Mouse (Mus musculus) T-helper 17 cell (primary cell): ENCODE data around the gene Ehd4.

Experiments
- in situ Hi-C, 2 experiments: fragments of 300-600 bp; cut with MboI, MseI; formaldehyde crosslinking; loops; 1 replicate in 1 of 2; 2 replicates in 1 of 2; pipeline ENCODE4 v1.15.1; 2025; ENCODE audit warnings: high pct_unique_total_duplicates in 2 of 2

The Ehd4 gene

DNA sequence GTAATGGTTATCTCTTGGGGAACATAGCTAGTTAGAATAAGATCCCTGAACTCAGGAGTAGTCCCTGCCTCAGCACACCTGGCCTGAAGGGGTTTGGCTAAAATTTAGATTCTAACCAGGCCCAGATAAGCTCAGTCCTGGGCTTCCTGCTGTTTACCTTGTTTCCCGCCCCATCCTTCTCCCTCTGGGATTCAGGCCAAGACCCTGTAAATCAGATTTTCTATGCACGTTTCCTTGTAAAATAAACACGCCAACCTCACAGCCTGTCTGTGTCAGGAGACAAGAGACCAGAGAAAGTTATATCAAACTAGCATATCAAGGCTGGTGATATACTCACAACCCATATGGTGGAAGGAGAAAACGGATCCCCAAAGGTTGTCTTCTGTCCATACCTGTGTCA, 42.8 kb downstream of the Ehd4 start:
- in situ Hi-C loops = loop anchor here in 1 of 2 experiments (10.0 kb wide), 1 partner anchor 53 kb away; no protein-coding TSS in a partner anchor

DNA sequence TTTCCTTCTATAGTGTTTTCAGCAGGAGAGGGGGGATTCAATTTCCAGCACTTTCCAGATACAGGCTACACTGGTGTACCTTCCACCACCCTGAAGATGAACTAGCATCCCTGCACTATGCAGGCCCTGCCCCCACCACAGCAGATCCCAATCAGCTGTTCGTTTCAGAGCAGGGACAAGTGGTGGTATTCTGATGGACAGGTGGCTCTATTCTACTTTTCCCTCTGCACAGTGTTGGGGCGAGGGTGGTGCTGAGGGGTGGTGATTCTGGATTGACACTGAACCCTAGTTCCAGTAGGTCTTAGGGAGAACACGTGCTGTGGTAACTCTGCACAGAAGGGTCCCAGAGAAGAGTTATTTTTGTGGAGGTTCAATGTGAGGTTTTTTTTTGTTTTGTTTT, 43.2 kb downstream of the Ehd4 start:
- in situ Hi-C loops = loop anchor here in 1 of 2 experiments (10.0 kb wide), 1 partner anchor 54 kb away; no protein-coding TSS in a partner anchor

DNA sequence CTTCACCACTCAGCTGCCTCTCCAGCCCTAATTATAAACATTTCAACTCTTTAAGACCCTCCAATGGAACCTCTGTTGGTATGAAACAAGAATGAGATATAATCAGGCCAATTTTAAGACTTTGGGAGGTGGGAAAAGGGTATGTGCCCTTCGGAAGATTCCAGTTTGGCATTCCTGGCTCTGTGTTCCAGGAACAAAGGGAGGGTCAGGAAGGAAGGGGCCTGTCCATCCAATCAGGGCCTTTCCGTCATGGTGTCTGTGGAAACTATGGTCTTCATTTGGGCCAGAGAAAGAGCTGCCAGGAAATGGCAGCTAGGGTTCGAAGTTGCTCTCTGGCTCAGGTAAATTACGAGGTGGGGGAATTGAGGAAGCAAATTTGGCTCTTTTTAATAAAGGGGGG, 46.3 kb downstream of the Ehd4 start:
- in situ Hi-C loops = no loop called here

DNA sequence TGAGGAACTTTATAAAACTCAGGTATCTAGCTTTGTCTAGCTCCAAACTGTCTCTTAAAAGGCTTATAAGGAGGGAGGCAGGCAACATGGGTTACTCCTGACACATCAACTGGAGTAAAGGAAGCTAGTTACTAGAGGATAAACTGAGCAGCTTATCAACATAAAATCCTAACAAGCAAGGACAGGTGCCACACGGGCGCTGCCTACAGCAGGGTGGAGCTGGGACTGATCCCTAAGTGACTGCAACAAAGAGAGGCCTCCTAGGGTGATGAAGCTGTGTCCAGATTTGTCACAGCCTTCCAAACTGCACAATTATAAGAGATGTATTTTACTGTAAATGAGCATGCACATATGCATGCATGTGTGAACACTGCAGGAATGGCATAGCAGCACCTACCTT, 47.0 kb downstream of the Ehd4 start:
- in situ Hi-C loops = no loop called here

DNA sequence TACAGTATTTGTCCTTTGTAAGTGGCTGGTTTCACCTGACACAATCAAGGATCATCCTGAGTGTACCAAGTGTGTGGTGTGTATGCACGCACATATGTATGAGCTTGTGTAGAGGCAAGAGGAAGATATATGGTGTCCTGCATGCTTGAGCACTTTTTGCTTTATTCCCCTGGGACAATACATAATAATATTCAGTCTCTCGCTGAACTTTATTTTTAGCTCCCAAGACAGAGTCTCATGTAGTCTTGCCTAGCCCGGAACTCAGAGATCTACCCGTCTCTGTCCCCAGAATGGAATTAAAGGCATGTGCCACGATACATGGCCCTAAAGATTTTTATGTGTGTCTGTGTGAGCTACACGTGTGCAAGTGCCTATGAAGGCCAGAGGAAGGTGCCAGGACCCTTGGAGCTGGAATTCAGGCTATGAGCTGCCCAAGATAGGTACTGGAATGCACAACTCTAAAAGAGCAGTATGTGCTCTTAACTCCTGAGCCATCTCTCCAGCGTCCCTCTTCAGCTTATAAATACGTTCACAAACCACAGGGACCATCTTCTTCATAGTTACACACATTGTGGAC, 47.9 kb downstream of the Ehd4 start:
- in situ Hi-C loops = no loop called here

DNA sequence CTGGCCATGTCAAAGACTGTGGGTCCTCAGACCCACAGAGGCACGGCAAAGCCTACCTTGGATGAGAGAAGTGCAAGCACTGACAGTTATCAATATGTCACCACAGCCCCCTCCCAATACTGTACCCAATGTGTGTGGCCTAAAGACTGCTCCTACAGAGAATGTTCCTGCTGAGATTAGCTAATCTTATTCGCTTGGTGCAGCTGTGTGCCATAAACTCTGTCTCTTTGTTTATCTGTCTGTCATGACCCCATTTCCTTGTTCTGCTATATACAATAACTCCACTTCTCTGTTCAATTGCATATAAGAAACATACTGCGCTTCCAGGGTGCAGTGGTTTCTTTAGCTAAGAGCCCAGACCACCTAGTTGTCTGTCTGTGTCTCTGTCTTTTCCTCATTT, 48.5 kb downstream of the Ehd4 start:
- in situ Hi-C loops = no loop called here

DNA sequence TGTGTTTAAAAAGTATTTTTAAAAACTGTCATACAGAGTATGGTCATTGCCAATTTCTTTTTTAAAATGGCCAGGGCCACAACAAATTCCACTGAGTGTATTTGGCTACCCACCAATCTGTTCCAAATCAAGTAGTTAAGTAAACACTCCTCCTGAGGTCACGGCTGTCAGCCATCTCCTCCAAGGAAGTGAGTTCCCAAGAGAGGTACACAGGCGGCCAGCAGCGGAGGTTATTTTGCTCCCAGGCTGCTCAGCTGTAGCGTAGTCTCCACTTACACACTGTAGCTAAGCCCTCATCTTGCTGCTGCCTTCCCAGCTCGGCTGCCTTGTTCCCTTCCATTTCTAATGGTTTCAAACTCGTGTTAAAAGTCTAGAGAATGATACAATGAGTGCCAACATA, 51.5 kb downstream of the Ehd4 start:
- in situ Hi-C loops = no loop called here

DNA sequence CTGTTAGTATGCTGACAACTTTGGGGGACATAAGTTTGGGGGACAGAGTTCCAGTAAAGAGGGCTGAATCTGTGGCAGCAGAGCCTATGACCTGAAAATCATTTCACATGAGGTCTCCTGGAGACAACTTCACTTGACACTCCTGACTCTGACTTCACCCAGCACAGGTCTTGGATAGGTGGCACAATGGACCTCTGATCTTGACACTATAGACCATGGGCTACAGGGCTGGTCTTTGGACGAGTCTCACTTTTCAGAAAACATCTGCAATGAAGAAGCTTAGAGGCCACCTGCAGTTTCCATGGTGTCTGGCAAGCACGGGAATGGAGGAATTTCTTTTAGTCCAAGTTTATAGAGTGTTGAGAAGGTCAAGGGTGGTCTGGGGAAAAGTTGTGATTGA, 52.0 kb downstream of the Ehd4 start:
- in situ Hi-C loops = no loop called here

DNA sequence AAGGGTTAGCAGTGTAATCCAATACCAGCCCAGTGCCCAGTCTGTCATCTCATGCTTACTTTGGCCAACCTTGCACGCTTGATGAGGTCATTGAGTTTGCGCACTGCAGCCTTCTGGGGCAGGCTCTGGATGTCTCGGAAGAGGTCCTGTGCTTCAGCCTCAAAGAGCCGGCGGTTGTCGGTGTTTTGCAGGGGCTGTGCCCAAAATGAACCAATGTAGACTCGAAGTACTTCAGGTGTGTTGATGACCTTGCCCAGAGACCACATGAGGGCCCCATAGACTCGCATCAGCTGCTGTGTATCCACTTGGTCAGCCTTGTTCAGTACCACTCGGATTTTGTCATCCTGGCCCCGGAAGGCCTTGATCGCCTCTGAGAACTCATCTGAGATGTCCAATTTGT, 52.4 kb downstream of the Ehd4 start:
- in situ Hi-C loops = no loop called here

DNA sequence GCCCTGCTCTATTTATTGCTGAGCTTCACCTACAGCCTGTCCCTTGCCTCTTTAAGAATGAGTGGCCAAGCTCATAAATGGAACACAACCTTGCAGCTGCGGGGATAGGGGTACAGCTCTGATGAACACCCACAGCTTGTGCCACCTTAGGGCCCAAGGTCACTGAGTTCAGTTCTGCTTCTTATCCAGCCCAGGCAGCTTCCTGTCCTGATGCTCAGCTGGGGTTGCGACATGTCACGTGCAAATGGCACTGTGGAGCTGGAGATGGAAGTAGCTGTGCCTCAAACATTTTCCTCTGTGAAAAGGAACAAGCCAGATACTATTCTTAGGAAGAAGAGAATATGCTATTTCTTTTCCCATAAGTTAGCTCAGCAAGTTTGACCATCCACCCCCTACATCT, 54.5 kb downstream of the Ehd4 start:
- in situ Hi-C loops = no loop called here

DNA sequence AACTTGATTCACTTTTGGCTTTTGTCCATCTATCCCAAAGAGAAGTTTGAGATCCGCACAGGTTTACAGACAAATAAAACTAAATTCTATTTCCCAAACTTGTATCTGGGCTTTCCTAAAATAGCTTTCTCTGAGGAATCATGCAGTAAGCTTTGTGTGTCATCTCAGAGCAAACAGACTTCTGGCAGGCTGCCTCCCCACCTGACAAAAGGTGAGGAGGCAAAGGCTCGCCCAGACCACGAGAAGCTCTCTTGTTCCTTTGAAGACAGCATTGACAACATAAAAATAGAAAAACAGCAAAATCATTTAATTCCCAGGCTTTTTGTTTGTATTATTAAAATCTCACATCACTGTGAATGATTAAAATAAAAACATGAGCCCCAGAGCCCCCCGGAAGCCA, 55.1 kb downstream of the Ehd4 start:
- in situ Hi-C loops = no loop called here

DNA sequence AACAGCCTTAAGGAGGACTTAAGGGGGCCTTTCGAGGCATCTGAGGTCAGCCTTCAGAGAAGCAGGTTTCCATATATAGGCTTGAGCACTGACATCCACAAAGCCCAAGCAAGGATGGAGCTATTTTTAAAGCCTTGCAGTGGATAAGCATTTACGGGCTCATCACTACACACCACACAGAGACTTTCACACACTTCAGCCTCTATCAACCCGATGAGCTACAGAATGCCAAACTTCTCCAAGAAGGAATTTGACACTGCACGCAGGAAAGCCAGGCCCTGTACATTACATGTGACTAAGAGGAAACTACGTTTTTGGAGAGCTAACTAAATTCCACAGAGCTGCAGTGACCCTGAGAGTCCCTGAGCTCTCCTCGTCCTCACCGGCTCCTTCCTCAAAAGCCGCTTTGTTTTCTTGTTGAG, 55.6 kb downstream of the Ehd4 start:
- in situ Hi-C loops = no loop called here

DNA sequence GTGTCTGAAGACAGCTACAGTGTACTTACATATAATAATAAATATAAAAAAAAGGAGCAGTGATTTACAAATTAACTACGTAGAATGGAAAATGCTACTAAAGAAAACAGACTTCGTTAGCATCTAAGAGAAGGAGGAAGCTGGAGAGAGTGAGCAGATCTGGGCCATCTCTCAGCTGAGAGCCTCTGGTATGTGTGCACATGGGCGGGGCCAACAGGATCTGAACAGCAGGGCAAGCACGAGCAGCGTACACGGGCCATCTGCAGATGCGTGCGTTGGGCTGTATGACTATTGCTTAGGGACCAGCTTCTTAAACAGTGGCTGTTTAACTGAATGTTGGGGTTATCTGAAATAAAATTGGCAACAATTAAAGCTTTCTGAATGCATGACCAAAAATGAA, 56.5 kb downstream of the Ehd4 start:
- in situ Hi-C loops = no loop called here

DNA sequence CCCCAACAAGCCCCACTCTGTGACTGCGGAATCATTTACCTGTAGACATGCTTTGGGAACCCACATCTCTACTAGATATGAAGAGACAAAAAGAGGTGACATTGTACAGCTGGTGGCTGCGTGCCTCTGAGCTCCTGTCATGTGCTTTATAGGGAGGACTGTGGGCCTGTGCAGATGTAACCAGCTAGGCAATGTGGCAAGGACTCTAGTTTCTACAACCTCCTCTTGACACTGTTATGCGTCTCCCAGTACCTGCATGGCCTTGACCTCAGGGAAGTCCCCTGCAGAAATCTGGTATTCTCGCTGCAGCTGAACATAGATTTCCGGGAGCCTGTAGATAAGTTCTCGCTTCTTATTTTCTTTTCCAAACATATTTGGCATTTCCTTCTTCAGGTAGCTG, 57.7 kb downstream of the Ehd4 start:
- in situ Hi-C loops = no loop called here

DNA sequence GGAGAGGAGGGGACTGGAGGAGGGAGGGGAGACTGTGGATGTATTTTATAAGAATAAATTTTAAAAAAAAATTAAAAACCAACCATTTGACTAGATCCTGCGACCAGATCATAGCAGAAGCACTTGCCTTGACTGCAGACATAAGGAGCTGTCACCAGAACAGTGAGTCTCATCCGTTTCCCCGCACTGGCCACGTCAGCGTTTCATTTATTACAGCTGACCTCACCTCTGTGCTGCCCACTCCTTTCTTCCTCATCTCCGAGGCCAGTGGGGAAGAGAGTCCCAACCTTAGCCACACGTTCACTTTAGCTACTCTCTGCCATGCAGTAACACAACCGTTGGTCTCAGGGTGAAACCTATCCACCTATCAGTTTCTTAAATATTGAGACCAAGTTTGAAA, 58.2 kb downstream of the Ehd4 start:
- in situ Hi-C loops = no loop called here

DNA sequence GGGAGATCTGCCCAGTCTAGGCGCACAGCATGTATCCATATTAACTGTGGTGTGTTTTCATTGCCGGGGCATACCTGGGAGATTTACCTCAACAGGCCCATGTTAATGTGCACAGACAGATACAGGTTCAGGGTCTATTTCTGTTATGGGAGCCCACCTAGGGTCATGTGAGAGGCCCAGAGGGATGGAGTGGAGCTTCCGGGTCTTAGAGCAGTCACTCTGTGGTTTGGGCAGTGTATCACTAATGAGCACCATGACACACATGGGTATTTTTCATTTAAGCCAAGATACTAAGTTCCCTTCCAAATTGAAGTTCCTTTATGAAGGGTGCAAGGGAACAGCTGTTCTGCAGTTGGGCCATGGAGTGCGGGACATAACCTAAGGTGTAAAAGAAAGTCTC, 59.2 kb downstream of the Ehd4 start:
- in situ Hi-C loops = no loop called here

DNA sequence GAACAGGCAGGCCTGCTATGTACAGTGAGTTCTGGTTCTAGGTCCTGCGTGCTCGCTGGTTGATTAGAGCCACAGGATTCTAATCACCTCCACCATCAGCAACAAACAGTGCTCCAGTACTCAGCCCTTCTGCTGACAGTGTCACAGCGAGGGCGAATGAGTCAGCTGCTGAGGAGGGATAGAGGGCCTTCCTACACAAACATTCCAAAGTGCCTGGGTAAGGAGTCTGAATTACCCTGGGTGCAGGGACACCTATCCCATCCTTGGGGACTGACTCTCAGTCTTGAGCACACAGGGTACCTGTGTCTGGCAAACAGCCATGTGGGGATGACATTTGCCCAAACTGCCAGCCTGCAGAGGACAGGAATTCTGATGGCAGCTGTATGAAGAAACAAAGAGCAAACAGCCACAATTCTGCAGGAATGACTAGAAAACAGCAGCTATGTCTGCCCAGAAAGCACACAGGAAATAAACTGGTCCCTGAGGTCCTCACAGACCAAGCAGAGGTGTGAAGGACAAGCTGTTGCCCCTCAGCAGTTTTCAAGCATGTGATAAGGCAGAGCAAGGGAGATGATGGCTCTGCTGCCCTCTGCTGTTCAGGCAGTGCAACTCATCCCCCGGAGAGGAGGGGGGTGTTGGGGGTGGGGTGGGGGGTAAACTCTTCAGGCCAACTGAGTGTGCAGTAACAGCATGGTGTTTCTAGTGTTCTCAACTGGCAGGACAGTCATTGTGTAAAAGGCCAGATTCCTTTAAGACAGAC, 60.6 kb downstream of the Ehd4 start:
- in situ Hi-C loops = no loop called here

DNA sequence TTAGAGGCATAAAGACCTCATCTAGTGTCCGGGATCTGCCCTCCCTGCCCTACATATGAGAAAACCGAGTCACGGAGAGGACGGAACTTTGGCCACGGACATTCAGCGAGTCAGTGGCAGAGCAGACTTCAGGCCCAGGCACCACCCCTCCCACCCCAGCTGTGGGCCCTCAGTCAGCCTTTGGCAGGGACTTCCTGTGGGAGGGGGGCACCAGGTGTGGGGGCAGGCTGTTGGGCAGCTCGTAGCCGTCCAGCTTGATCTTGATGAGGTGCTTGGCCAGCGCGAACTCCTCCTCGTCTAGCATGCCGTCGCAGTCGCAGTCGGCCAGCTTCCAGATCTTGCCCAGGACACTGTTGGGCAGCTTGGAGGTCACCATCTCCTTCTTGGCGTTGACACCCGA, 63.4 kb downstream of the Ehd4 start:
- in situ Hi-C loops = no loop called here

DNA sequence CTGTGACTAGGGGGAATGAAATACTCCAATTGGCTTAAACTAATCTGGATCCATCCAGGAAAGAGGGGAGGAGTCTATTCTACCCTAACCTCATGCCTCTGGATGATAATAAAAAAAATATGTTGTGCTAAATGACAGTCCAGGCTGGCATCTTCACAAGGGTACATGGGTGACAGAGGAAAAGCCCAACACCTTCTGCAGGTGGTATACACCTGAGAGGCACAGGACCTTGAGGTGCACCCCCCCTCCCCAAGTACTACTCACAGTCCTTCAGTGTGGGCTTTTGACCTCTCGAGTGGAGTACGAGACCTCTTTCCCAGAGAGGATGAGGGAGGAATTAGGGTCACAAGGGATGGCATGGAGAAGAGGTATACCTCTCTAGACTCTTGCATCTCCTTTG, 66.5 kb downstream of the Ehd4 start:
- in situ Hi-C loops = loop anchor here (5.0 kb wide), 2 partner anchors 79 to 84 kb away; no protein-coding TSS in a partner anchor

DNA sequence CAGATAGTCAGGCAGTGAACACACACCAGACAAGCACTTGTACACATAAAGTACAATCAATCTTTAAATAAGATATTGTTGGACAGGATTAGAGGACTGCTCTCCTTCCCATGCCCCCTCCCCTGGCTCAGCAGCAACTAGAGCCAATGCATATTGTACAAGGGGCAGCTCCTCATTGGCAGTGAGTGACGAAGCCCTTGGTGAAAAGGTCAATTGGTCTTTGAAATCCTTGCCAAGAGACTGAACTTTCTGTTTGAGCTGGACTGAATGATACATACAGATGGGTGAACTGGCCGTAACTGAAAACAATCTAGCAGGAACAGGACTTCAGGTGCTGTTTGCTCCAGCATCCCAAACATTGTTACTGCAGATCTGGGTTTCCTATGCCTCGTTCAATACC, 67.0 kb downstream of the Ehd4 start:
- in situ Hi-C loops = loop anchor here (5.0 kb wide), 2 partner anchors 80 to 85 kb away; no protein-coding TSS in a partner anchor

DNA sequence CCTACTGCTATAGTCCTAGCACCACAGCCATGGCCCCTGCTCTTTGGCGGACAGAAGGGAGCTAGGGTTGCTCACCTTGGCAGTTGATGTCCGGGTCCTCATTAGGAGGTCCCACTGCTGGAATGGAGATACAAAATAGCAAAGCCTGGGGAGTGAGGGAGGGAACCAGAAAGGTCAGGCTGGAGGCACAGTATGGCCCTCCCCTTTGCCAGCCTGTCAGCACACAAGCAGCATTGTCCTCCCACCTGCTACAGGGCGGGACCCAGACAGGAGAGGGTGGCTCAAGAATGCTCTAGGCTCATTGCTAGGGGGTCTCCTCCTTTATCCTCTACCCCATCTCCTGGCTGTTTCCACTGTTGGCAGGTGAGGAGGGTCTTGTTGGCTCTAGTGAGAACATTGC, 68.4 kb downstream of the Ehd4 start:
- in situ Hi-C loops = loop anchor here (5.0 kb wide), 2 partner anchors 81 to 86 kb away; no protein-coding TSS in a partner anchor

DNA sequence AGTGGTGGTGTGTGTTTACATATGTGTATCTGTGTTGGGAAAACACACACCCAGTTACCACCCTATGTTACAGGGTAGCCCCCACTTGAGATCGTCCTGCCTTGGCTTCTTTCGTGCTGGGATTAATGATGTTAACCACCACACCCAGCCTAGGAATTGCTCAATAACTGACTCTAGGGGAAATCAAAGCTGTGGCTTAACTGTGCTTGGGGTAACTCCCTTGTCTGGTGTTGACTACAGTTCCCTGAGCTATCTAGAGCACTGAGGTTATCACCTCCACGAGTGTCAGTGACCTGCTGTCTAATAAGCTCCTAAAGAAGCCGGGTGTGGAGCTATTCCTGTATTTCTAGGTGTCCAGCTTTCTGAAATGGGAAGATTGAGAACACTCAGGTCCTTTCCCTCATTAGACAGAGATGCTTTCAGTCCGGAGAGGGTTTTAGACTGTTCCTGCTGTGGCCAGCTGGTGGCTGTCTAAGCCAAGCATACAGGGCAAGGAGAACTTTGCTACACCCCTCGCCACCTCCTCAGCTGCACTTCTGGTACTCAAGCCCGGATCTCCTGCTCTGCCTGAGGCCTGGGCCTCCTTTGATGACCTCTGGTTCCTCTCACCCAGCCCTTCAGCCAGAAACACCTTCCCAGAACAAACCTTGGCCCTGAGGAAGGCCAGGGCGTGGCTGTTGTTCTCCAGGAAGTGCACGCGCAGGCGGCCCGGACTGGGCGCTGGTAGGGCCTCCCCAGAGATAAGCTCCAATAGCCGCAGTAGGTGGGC, 69.6 kb downstream of the Ehd4 start:
- in situ Hi-C loops = loop anchor here (5.0 kb wide), 2 partner anchors 83 to 88 kb away; no protein-coding TSS in a partner anchor
